Mouse (Mus musculus): ENCODE data around the gene Slu7.

GRCm38 (mm10) chr11:43493815-43494409, 60.4 kb downstream of the Slu7 start:
- no peak for TF ChIP-seq GATA1 (IDR thresholded peaks at IDR 0.05; ENCODE audit: borderline replicate concordance, low read length)
- TF ChIP-seq FLI1 (IDR thresholded peaks at IDR 0.05; ENCODE audit: low read length): no peak

Measured in megakaryocyte, embryonic 14.5 days (primary cell).